Mouse (Mus musculus): ENCODE results near the gene Vim.

DNA sequence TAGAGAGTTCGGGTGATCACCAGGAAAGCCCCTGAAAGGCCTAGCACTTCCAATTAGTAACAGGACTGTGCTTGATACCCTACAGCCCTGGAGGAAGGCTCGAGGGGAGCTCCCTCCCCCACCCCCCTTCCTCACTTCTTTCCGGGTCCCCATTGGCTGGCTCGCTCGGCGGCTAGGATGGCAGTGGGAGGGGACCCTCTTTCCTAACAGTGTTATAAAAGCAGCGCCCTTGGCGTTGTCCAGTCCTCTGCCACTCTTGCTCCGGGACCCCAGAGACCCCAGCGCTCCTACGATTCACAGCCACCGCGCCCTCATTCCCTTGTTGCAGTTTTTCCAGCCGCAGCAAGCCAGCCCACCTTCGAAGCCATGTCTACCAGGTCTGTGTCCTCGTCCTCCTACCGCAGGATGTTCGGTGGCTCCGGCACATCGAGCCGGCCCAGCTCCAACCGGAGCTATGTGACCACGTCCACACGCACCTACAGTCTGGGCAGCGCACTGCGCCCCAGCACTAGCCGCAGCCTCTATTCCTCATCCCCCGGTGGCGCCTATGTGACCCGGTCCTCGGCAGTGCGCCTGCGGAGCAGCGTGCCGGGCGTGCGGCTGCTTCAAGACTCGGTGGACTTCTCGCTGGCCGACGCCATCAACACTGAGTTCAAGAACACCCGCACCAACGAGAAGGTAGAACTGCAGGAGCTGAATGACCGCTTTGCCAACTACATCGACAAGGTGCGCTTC is 506 bp downstream of the Vim start:
- no peak for TF ChIP-seq POLR2A (IDR thresholded peaks at IDR 0.05; ENCODE audit: control insufficient read depth, extremely low read depth, insufficient read depth, low read length, poor library complexity)
- TF ChIP-seq CTCF (IDR thresholded peaks at IDR 0.05; ENCODE audit: borderline replicate concordance, control insufficient read depth, extremely low read depth, insufficient read depth, low read length, poor library complexity): peak; percentile 12; the same call in 1 of the 2 replicates
